Mouse (Mus musculus): ENCODE data around the gene Stim1. TPM values are rescaled to one million over a fixed set of nuclear protein-coding genes. Genes with fewer than 3 reads are reported as not detected.

Gene Stim1
- 9.6 and 11.1 TPM in 2 replicates for polyA plus RNA-seq (2015; fragmentation: Nextera tagmentation; extraction: Ambion mirVana)

GRCm38 (mm10) chr7:102267601-102268394 lies at the start of gene Stim1:
Gene Stim1 (plus strand): TSS chr7:102267806.
- peak within 1 kb of the TSS; percentile 67 for H3K9ac ChIP-seq (replicated peaks)
- ATAC-seq (replicated peaks) = peak; percentile 87
- H3K27ac ChIP-seq (replicated peaks) = peak within 1 kb of the TSS; percentile 52
- peak within 1 kb of the TSS; percentile 87 for H3K4me2 ChIP-seq (replicated peaks)
- no peaks in the 10 kb centered on the region for H3K36me3 ChIP-seq
- under 1% methylated on average over 63 of the region's 73 CpGs for WGBS
- H3K4me3 ChIP-seq = peak within 1 kb of the TSS; percentile 79
- H3K4me1 ChIP-seq = peaks cover 11% of the 10 kb centered on the region
- no peaks in the 10 kb centered on the region for H3K27me3 ChIP-seq
- H3K9me3 ChIP-seq = no peaks in the 10 kb centered on the region

- ATAC-seq (replicated peaks) = no peak
- H3K9me3 ChIP-seq = no peaks in the 10 kb centered on the region
- 54% methylated on average over 1 of the region's 1 CpGs for WGBS
- peaks cover 9% of the 10 kb centered on the region; the same call in 1 of the 2 replicates for H3K4me1 ChIP-seq
- H3K27me3 ChIP-seq = no peaks in the 10 kb centered on the region
- no peak overlapping the region for H3K4me3 ChIP-seq
- no peak overlapping the region for H3K9ac ChIP-seq (replicated peaks)
- H3K27ac ChIP-seq (replicated peaks) = no peak overlapping the region
- H3K36me3 ChIP-seq = no peaks in the 10 kb centered on the region
- H3K4me2 ChIP-seq (replicated peaks) = no peak overlapping the region
Measured at GRCm38 (mm10) chr7:102221899-102222298, 45.7 kb upstream of the Stim1 start.

GRCm38 (mm10) chr7:102222336-102222735 lies 45.3 kb upstream of the Stim1 start:
- ATAC-seq (replicated peaks) = peak; percentile 75
- H3K4me3 ChIP-seq = peak overlapping the region; percentile 83
- no peak overlapping the region for H3K27ac ChIP-seq (replicated peaks)
- peak overlapping the region; percentile 88 for H3K4me2 ChIP-seq (replicated peaks)
- H3K36me3 ChIP-seq = no peaks in the 10 kb centered on the region
- peak overlapping the region; percentile 81 for H3K9ac ChIP-seq (replicated peaks)
- no peaks in the 10 kb centered on the region for H3K27me3 ChIP-seq
- H3K4me1 ChIP-seq = peaks cover 9% of the 10 kb centered on the region; the same call in 1 of the 2 replicates
- H3K9me3 ChIP-seq = no peaks in the 10 kb centered on the region
- 0% methylated on average over 11 of the region's 13 CpGs for WGBS

- Histone ChIP-seq H3K4me2 (replicated peaks) (peak overlapping the region; percentile 88), H3K9ac (replicated peaks) (peak overlapping the region; percentile 81), H3K4me1 (peaks cover 9% of the 10 kb centered on the region; the same call in 1 of the 2 replicates), H3K9me3 (no peaks in the 10 kb centered on the region), H3K27me3 (no peaks in the 10 kb centered on the region), H3K27ac (replicated peaks) (peak overlapping the region; percentile 32; the same call in 1 of the 2 replicates), H3K36me3 (no peaks in the 10 kb centered on the region), H3K4me3 (peak overlapping the region; percentile 83)
- WGBS = 1% methylated on average over 31 of the region's 31 CpGs
- peak; percentile 87 for ATAC-seq (replicated peaks)
Measured at GRCm38 (mm10) chr7:102222830-102223556, 44.6 kb upstream of the Stim1 start.

DNA sequence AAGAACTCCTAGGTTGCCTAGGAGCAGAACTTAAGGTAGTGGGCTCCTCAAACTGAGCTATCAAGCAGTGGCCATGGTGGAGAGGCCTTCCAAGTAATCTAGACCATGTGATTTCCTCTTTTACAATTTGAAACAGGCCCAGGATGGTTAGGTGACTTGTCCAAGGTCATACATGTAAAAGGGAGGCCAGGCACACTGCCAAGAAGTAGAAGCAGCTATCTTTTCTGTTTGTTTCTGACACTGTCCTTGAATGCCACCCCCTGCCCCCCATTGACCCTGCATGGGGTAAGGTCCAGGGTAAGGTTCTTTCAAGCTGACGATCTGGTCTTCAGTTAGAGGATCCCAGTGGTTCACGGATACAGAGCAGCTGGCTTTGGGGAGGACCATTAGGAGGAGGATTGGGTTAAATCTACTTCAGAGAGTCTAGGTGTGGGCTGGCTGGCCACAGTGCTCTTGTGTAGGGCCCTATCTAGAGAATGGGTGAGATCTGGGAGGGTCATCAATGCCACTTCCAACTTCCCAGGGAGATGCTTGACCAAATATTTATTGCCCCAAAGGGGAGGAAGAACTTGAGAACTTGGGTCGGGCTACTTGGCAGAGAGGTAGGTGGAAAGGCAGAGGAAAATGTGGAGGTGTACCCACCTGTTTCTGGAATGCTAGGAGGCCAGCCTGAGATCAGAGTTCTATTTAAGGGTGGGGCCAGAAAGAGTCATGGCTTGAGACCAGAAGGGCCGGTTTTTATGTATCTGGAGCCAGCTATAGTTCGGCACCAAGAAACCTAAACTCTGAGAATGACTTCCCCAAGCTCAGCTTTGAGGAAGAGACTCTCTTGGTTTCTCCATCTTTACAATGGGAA lies 43.5 kb upstream of the Stim1 start:
- Histone ChIP-seq H3K27ac (replicated peaks) (no peak overlapping the region), H3K4me3 (0 out of 2 replicates have a peak overlapping the region, but pooled peaks have one; percentile 83), H3K27me3 (no peaks in the 10 kb centered on the region), H3K4me1 (peaks cover 9% of the 10 kb centered on the region; the same call in 1 of the 2 replicates), H3K9me3 (no peaks in the 10 kb centered on the region), H3K9ac (replicated peaks) (no peak overlapping the region), H3K36me3 (no peaks in the 10 kb centered on the region), H3K4me2 (replicated peaks) (no peak overlapping the region)
- WGBS = 91% methylated on average over 5 of the region's 5 CpGs
- no peak for ATAC-seq (replicated peaks)

DNA sequence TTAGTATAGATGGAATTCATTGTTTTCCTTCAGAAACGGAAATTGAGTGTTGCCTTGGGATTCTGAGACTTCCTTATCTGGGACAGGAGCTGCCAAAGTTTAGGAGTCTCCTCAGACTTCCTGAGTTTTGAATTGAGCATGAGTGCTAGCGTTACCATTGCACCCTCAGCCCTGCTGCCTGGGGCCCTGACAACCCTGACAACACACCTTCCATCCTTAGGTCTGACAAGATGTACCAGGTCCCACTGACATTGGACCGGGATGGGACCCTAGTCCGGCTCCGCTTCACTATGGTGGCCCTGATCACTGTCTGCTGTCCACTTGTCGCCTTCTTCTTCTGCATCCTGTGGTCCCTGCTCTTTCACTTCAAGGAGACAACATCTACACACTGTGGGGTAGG lies 41.6 kb upstream of the Stim1 start:
- WGBS = 92% methylated on average over 6 of the region's 6 CpGs
- Histone ChIP-seq H3K4me3 (no peak overlapping the region), H3K4me1 (peaks cover 9% of the 10 kb centered on the region; the same call in 1 of the 2 replicates), H3K27ac (replicated peaks) (no peak overlapping the region), H3K9ac (replicated peaks) (no peak overlapping the region), H3K36me3 (no peaks in the 10 kb centered on the region), H3K9me3 (no peaks in the 10 kb centered on the region), H3K27me3 (no peaks in the 10 kb centered on the region), H3K4me2 (replicated peaks) (no peak overlapping the region)
- ATAC-seq (replicated peaks) = no peak

GRCm38 (mm10) chr7:102228049-102228670 lies 39.4 kb upstream of the Stim1 start:
- Histone ChIP-seq H3K36me3 (no peaks in the 10 kb centered on the region), H3K9ac (replicated peaks) (no peak overlapping the region), H3K4me3 (no peak overlapping the region), H3K9me3 (no peaks in the 10 kb centered on the region), H3K4me1 (peaks cover under 1% of the 10 kb centered on the region; the same call in 1 of the 2 replicates), H3K4me2 (replicated peaks) (no peak overlapping the region), H3K27ac (replicated peaks) (no peak overlapping the region), H3K27me3 (no peaks in the 10 kb centered on the region)
- ATAC-seq (replicated peaks) = no peak
- 96% methylated on average over 4 of the region's 4 CpGs for WGBS

DNA sequence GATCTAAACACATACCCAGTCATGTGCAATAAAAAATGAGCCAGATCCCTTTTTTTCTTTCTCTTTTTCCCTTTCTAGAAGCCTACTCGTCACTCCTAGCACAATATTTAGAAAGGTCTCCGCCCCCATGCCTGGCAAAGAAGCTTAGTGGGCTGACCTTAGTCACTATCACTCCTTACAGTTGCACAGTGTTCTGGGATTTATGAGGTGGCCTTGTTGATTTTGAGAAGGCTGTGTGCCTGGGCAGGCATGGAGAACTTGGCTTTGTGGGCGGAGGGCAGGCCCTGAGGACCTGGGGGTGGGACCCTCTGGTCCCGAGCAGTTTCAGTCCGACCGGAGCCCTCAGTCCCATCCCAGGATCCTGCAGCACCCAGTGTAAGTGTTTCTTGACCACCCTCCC lies 37.8 kb upstream of the Stim1 start:
- Histone ChIP-seq H3K4me2 (replicated peaks) (no peak overlapping the region), H3K4me1 (no peaks in the 10 kb centered on the region), H3K36me3 (no peaks in the 10 kb centered on the region), H3K27me3 (no peaks in the 10 kb centered on the region), H3K4me3 (no peak overlapping the region), H3K27ac (replicated peaks) (no peak overlapping the region), H3K9ac (replicated peaks) (no peak overlapping the region), H3K9me3 (no peaks in the 10 kb centered on the region)
- WGBS = 90% methylated on average over 6 of the region's 6 CpGs
- ATAC-seq (replicated peaks) = no peak

- H3K36me3 ChIP-seq = peaks cover 13% of the 10 kb centered on the region; the same call in 1 of the 2 replicates
- H3K4me1 ChIP-seq = no peaks in the 10 kb centered on the region
- H3K9ac ChIP-seq (replicated peaks) = no peak overlapping the region
- H3K27ac ChIP-seq (replicated peaks) = no peak overlapping the region
- no peak overlapping the region for H3K4me2 ChIP-seq (replicated peaks)
- H3K27me3 ChIP-seq = no peaks in the 10 kb centered on the region
- no peak overlapping the region for H3K4me3 ChIP-seq
- H3K9me3 ChIP-seq = no peaks in the 10 kb centered on the region
- ATAC-seq (replicated peaks) = no peak
- 77% methylated on average over 4 of the region's 4 CpGs for whole genome bisulfite sequencing
Measured at GRCm38 (mm10) chr7:102233059-102233458, 34.5 kb upstream of the Stim1 start.

GRCm38 (mm10) chr7:102238686-102239286 lies 28.8 kb upstream of the Stim1 start:
- Histone ChIP-seq H3K9ac (replicated peaks) (no peak overlapping the region), H3K4me2 (replicated peaks) (no peak overlapping the region), H3K27me3 (no peaks in the 10 kb centered on the region), H3K27ac (replicated peaks) (no peak overlapping the region), H3K36me3 (peaks cover 26% of the 10 kb centered on the region), H3K9me3 (no peaks in the 10 kb centered on the region), H3K4me1 (no peaks in the 10 kb centered on the region), H3K4me3 (no peak overlapping the region)
- 88% methylated on average over 8 of the region's 8 CpGs for WGBS
- no peak for ATAC-seq (replicated peaks)

DNA sequence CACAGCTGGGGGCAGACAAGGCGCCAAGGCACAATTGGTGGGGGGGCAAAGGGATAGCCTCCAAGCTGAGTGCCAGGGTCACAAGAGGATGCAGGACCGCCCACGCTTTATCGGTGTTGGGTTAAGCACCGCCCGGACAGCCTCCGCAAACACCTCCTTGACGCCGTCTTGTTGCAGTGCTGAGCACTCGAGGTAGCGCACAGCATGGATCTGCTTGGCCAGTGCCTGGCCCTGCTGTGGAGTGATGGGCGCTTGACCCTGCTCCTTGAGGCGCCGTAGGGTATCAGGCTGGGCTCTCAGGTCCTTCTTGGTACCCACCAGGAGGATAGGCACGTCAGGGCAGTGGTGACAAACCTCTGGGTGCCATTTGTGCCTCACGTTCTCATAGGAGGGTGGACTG lies 28.0 kb upstream of the Stim1 start:
- Histone ChIP-seq H3K4me2 (replicated peaks) (no peak overlapping the region), H3K9me3 (no peaks in the 10 kb centered on the region), H3K4me3 (no peak overlapping the region), H3K4me1 (no peaks in the 10 kb centered on the region), H3K27me3 (no peaks in the 10 kb centered on the region), H3K36me3 (peaks cover 26% of the 10 kb centered on the region), H3K9ac (replicated peaks) (no peak overlapping the region), H3K27ac (replicated peaks) (no peak overlapping the region)
- 93% methylated on average over 16 of the region's 16 CpGs for WGBS
- ATAC-seq (replicated peaks) = no peak
